Mouse (Mus musculus): Measurements from ENCODE around the gene Wbp1l.

GRCm38 (mm10) chr19:46675641-46676040, 76.8 kb downstream of the Wbp1l start:
- no peak for TF ChIP-seq EP300 (optimal IDR thresholded peaks at IDR 0.05)
- no peak for TF ChIP-seq CTCF (IDR thresholded peaks at IDR 0.05; ENCODE audit: low read depth)
